11 mouse cellular contexts compared by ENCODE assay signal in the genomic region with DNA sequence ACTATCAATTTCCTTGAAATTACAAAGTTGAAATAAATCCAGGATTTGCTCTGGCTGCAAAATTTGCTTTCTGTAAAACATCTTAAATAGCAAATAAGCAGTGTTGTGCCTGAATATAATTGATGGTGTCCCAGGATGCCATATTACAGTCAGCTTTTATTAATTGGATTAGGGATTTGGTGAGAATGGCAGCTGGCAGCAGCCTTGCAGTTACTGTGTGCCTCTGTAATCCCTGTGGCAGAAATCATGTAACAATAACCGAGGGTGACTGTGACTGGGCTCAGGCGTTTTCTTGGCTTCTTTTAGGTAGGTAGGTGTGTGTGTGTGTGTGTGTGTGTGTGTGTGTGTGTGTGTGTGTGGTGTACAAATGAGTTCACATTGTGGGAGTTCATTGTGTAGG.
"Had no signal": no experiment of that assay in that cellular context is flagged by ENCODE, and none has a peak within 500 bp of the region (broad histone marks: within the 10 kb centered on the region; RNA-seq: fewer than 3 reads in every experiment).

No protein-coding gene starts in this region.

- H3K9me3 ChIP-seq: limb, embryonic 13.5 days; neural tube, embryonic 12.5 days had no signal

- H3K27ac ChIP-seq: limb, embryonic 13.5 days; liver, embryonic 14.5 days; neural tube, embryonic 12.5 days had no signal

- H3K36me3 ChIP-seq: neural tube, embryonic 12.5 days had no signal

- H3K27me3 ChIP-seq: limb, embryonic 13.5 days; neural tube, embryonic 12.5 days had no signal

- H3K4me1 ChIP-seq: limb, embryonic 13.5 days; neural tube, embryonic 12.5 days had no signal

- H3K9ac ChIP-seq: limb, embryonic 13.5 days; liver, embryonic 14.5 days; neural tube, embryonic 12.5 days had no signal

- H3K4me2 ChIP-seq: limb, embryonic 13.5 days; neural tube, embryonic 12.5 days had no signal

- DNase-seq: kidney, adult 11 months; kidney, postnatal 14 days; left cerebral cortex, postnatal 4 days; lung, adult 18-20 months; right cerebral cortex, postnatal 4 days; spleen, adult 18-20 months; thymus, adult 18-20 months; thymus, postnatal 14 days had no signal

- H3K4me3 ChIP-seq: limb, embryonic 13.5 days; neural tube, embryonic 12.5 days had no signal
